Mouse (Mus musculus) hindbrain, embryonic 15.5 days (tissue): Measurements from ENCODE around the gene Eprs. TPM values are rescaled to one million over a fixed set of nuclear protein-coding genes. Genes with fewer than 3 reads are reported as not detected.

Experiments used
- ATAC-seq: fragments of 200-750 bp; cut with Nextera tagmentation; 2 replicates; pipeline ENCODE4 v1.8.0; 2017; ENCODE audit warnings: low read depth, moderate number of reproducible peaks, moderate TSS enrichment; ENCODE audit not compliant: low FRiP score
- H3K27ac ChIP-seq: fragments of 300-500 bp; sonication (generic); replicated peaks from 2 replicates; pipeline ENCODE4 v1.5.1; 2015; ENCODE audit warnings: mild to moderate bottlenecking, inconsistent platforms
- H3K27me3 ChIP-seq: fragments of 300-500 bp; sonication (generic); 2 replicates; pipeline ENCODE4 v1.6.1; 2015; ENCODE audit warnings: control low read depth, inconsistent platforms
- H3K36me3 ChIP-seq: fragments of 300-500 bp; sonication (generic); 2 replicates; pipeline ENCODE4 v1.6.1; 2015; ENCODE audit warnings: control low read depth, inconsistent platforms
- H3K4me1 ChIP-seq: fragments of 300-500 bp; sonication (generic); replicated peaks from 2 replicates; pipeline ENCODE4 v1.6.1; 2015; ENCODE audit warnings: control low read depth, inconsistent platforms
- H3K4me2 ChIP-seq: fragments of 300-500 bp; sonication (generic); 2 replicates; pipeline ENCODE4 v1.6.1; 2015; ENCODE audit warnings: moderate library complexity, mild to moderate bottlenecking, inconsistent platforms
- H3K4me3 ChIP-seq: fragments of 300-500 bp; sonication (generic); 2 replicates; pipeline ENCODE4 v1.5.1; 2015; ENCODE audit warnings: mild to moderate bottlenecking, inconsistent platforms
- H3K9ac ChIP-seq: fragments of 300-500 bp; sonication (generic); 2 replicates; pipeline ENCODE4 v1.6.1; 2015; ENCODE audit warnings: inconsistent platforms
- H3K9me3 ChIP-seq: fragments of 300-500 bp; sonication (generic); 2 replicates; pipeline ENCODE4 v1.6.1; 2016; ENCODE audit warnings: control low read depth, inconsistent platforms
- WGBS: fragments of 180-500 bp; shearing (Covaris S2); methylation state at CpG from one replicate; pipeline ENCODE4 v1.1.7; 2015; 5-methylcytosine and 5-hydroxymethylcytosine counted together
- polyA plus RNA-seq: library from polyadenylated mRNA; unstranded; fragments of >200 nt; fragmentation: Nextera tagmentation; extraction: Ambion mirVana; gene quantifications from 2 replicates; pipeline ENCODE4 v1.2.1, GENCODE M21; 2015

The Eprs gene
- polyA plus RNA-seq, 1 experiment from 2014 or later = 122 TPM

DNA sequence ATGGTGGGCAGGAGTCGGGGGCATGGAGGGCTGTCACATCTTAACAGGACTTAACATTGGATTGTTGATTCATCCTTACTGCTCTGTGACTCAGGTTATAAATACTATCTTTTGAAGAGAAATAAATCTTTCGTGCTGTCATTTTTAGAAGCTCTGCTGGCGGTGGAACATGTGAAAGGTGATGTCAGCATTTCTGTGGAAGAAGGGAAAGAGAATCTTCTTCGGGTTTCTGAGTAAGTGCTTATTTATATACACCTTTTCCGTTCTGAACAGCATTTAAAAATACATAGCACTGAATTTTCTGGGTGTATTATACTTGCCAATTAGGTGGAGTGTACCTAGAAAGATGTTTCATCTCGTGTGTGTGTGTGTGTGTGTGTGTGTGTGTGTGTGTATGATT is 4.5 kb downstream of the Eprs start:
- no peaks in the 10 kb centered on the region for H3K9me3 ChIP-seq
- H3K27me3 ChIP-seq = no peaks in the 10 kb centered on the region
- no peak overlapping the region for H3K4me2 ChIP-seq
- H3K4me1 ChIP-seq = peaks cover 20% of the 10 kb centered on the region
- no peak overlapping the region for H3K4me3 ChIP-seq
- 90% methylated on average over 6 of the region's 6 CpGs for WGBS
- H3K27ac ChIP-seq = no peak overlapping the region
- ATAC-seq = no peak
- H3K9ac ChIP-seq = no peak overlapping the region
- peaks cover 20% of the 10 kb centered on the region for H3K36me3 ChIP-seq

DNA sequence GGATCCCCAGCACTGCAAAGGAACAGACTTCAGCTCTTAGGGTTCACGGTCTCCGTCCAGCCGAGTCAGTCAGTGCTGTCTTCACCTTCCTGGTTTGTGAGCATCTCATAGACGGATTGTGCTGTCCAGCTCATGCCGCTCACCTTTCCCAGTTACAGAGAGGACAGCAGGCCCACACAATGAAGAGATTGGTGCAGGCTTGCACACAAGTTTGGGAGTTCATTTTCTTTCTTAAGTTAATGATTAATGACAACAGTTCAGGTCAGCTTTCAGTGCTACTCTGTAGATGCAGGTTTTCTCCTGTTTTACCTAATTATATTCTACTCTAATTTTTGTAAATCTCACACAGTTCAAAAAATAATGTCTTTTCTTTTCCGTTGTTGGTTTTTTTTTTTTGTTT is 7.1 kb downstream of the Eprs start:
- Histone ChIP-seq H3K9me3 (no peaks in the 10 kb centered on the region), H3K36me3 (peaks cover 42% of the 10 kb centered on the region), H3K27me3 (no peaks in the 10 kb centered on the region), H3K9ac (no peak overlapping the region), H3K4me2 (no peak overlapping the region), H3K27ac (no peak overlapping the region), H3K4me3 (no peak overlapping the region), H3K4me1 (peaks cover 7% of the 10 kb centered on the region)
- no peak for ATAC-seq
- WGBS = 96% methylated on average over 6 of the region's 6 CpGs

DNA sequence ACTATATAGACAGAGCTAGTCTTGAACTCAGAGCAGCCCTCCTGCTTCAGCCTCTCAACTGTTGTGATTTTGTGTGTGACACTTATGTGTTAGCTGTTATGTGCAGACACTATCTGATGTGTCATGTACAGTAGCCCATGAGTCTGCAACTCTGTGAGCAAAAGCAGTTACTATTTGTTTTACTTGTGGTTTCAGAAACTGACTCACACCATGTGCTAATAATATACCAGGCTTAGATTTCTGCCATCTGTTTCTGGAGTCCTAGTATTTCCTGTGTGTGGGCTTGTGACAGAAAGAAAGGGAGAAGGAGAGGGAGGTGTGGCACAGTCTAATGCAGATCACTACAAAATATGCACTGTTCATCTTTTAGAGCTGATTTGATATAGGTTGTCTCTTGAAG is 13.5 kb downstream of the Eprs start:
- Histone ChIP-seq H3K9me3 (no peaks in the 10 kb centered on the region), H3K9ac (no peak overlapping the region), H3K4me3 (no peak overlapping the region), H3K27ac (no peak overlapping the region), H3K4me1 (no peaks in the 10 kb centered on the region), H3K4me2 (no peak overlapping the region), H3K36me3 (peaks cover 82% of the 10 kb centered on the region), H3K27me3 (no peaks in the 10 kb centered on the region)
- no peak for ATAC-seq

DNA sequence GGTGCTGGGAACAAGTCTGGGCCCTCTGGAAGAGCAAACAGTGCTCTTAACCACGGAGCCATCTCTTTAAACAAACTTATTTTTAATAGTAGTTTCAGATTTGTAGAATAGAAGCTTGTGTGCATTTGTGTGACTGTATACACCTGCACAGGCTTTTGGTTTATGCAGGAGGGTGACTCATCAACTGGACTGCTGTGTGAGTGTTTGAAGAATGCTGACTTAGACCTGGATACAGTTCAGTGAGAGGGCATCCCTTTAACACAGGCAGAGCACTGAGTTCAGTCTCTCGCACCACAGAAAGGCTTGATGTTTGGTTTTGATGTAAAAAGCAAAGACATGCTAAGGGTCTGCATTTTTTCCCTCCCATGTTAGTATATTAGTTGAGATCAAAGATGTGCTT is 14.6 kb downstream of the Eprs start:
- H3K27ac ChIP-seq = no peak overlapping the region
- no peaks in the 10 kb centered on the region for H3K9me3 ChIP-seq
- peaks cover 81% of the 10 kb centered on the region for H3K36me3 ChIP-seq
- H3K4me1 ChIP-seq = no peaks in the 10 kb centered on the region
- ATAC-seq = no peak
- no peaks in the 10 kb centered on the region for H3K27me3 ChIP-seq
- H3K9ac ChIP-seq = no peak overlapping the region
- no peak overlapping the region for H3K4me3 ChIP-seq
- WGBS = 95% methylated on average over 2 of the region's 2 CpGs
- no peak overlapping the region for H3K4me2 ChIP-seq

DNA sequence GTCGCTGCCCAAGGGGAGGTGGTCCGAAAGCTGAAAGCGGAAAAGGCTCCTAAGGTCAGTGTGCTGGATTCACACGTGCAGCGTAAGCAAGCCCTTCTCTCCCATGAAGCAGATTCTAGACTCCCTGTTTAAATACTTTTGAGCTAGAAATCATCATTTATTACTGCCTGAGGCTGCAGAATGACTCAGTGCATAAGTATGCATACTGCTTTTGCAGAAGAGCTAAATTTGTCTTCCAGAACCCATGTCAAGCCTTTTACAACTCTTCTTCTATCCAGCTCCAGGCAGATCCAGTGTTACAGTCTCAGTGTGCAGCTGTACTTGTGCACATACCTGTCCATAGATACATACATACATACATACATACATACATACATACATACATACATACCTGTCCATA is 38.8 kb downstream of the Eprs start:
- no peak for ATAC-seq
- Histone ChIP-seq H3K4me1 (no peaks in the 10 kb centered on the region), H3K4me3 (no peak overlapping the region), H3K9me3 (no peaks in the 10 kb centered on the region), H3K36me3 (peaks cover 69% of the 10 kb centered on the region), H3K27me3 (no peaks in the 10 kb centered on the region), H3K27ac (no peak overlapping the region), H3K4me2 (no peak overlapping the region), H3K9ac (no peak overlapping the region)
- WGBS = 95% methylated on average over 5 of the region's 5 CpGs

DNA sequence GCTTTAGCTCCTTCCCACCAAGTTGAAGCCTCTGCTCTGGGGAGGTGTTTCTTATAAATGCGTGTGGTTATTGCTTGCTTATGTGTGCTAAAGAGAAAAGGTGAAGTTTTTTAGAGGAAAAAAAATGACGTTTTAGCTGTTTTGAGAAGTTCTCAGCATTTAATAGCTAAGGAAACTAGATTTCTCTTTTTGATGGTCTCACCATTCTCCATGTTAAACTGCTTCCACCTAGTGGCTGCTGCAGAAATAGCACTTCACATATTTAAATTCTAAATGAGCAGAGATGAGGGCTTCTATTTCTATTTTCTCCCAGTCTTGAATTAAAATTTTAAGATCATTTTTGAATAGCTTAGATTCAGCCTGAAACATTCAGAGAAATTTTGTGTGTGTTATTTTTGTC is 41.2 kb downstream of the Eprs start:
- no peak overlapping the region for H3K4me3 ChIP-seq
- H3K4me2 ChIP-seq = no peak overlapping the region
- H3K27ac ChIP-seq = no peak overlapping the region
- 41% methylated on average over 2 of the region's 2 CpGs for WGBS
- H3K4me1 ChIP-seq = no peaks in the 10 kb centered on the region
- H3K36me3 ChIP-seq = peaks cover 70% of the 10 kb centered on the region
- ATAC-seq = no peak
- no peak overlapping the region for H3K9ac ChIP-seq
- no peaks in the 10 kb centered on the region for H3K9me3 ChIP-seq
- H3K27me3 ChIP-seq = no peaks in the 10 kb centered on the region

DNA sequence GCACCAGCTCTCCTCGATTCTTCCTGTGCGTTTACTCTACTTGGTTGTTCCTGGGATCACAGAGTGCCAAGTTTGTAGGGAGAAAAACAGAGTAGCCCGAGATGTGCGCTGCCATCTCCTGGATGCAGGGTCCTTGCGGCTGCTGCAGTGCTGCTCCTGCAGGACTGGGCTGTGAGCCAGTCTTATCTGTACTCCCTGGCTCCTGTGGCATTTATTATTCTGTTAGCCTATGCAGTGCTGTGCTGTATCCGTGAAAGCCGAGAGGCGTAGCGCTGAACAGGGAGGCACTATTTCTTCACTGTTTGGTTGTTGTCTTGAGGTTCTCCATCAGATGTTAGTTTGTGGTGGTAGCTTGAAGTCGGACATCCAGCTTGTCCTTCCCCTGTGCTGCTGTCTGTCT is 43.1 kb downstream of the Eprs start:
- Histone ChIP-seq H3K4me2 (no peak overlapping the region), H3K9ac (no peak overlapping the region), H3K4me3 (no peak overlapping the region), H3K36me3 (peaks cover 67% of the 10 kb centered on the region), H3K27me3 (no peaks in the 10 kb centered on the region), H3K9me3 (no peaks in the 10 kb centered on the region), H3K4me1 (no peaks in the 10 kb centered on the region), H3K27ac (no peak overlapping the region)
- WGBS = 91% methylated on average over 10 of the region's 10 CpGs
- ATAC-seq = no peak

DNA sequence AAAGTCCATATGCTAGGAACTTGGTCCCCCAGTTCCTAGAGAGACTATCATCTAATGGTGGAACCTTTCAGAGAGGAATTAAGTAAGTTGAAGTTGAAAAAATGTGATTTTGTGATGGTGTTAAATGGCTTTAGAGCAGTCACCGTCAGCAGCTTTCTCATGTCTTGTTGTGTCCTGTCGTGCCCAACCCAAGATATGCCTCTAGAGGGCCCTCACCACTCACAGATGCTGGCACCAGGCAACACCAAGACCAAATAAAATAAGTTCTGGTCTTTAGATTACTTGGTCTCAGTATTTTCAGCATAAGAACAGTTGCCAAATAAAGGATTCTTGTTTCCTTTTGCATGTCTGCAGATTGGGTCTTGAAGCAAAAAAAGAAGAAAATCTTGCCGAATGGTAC is 47.0 kb downstream of the Eprs start:
- Histone ChIP-seq H3K4me2 (no peak overlapping the region), H3K9ac (no peak overlapping the region), H3K9me3 (no peaks in the 10 kb centered on the region), H3K36me3 (peaks cover 76% of the 10 kb centered on the region), H3K27me3 (no peaks in the 10 kb centered on the region), H3K4me3 (no peak overlapping the region), H3K27ac (no peak overlapping the region), H3K4me1 (no peaks in the 10 kb centered on the region)
- no peak for ATAC-seq
- WGBS = 78% methylated on average over 3 of the region's 3 CpGs

DNA sequence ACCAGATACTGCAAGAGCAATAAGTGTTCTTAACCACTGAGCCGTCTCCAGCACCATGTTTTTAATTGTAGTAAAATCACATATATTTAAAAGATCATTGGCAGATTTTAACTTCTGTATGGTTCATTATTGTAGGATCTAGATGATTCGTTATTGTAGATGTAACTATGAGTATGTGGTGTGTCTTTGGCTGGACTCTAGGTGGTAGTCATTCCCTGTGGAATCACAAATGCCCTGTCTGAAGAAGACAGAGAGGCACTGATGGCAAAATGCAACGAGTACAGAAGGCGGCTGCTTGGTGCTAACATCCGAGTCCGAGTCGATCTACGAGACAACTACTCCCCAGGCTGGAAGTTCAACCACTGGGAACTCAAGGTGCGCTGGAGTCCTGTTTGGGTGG is 55.2 kb downstream of the Eprs start:
- 89% methylated on average over 9 of the region's 9 CpGs for WGBS
- no peak for ATAC-seq

DNA sequence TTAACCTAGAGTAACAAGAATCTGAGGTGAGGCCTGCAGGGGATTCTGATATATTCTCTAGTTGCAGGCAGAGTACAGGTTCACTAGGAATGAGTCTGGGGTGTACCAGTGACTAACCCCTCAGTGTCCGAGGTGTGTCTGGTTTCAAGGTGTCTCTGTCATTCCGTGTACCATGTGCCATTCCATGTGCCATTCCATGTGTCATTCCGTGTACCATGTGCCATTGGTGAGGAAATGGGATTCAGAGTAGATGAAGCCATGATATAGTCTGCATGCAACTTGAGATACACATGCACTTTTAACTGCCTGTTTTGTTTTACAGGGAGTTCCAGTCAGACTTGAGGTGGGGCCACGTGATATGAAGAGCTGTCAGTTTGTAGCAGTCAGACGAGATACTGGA is 57.0 kb downstream of the Eprs start:
- H3K36me3 ChIP-seq = peaks cover 71% of the 10 kb centered on the region
- H3K4me3 ChIP-seq = no peak overlapping the region
- no peak for ATAC-seq
- no peak overlapping the region for H3K27ac ChIP-seq
- H3K4me1 ChIP-seq = no peaks in the 10 kb centered on the region
- H3K9me3 ChIP-seq = no peaks in the 10 kb centered on the region
- WGBS = 95% methylated on average over 5 of the region's 5 CpGs
- H3K4me2 ChIP-seq = no peak overlapping the region
- no peaks in the 10 kb centered on the region for H3K27me3 ChIP-seq
- H3K9ac ChIP-seq = no peak overlapping the region

More for the DNA sequence above, 55.2 kb downstream of the Eprs start:
- Histone ChIP-seq H3K4me2 (no peak overlapping the region), H3K9me3 (no peaks in the 10 kb centered on the region), H3K27me3 (no peaks in the 10 kb centered on the region), H3K4me3 (no peak overlapping the region), H3K4me1 (no peaks in the 10 kb centered on the region), H3K27ac (no peak overlapping the region), H3K9ac (no peak overlapping the region), H3K36me3 (peaks cover 74% of the 10 kb centered on the region)

DNA sequence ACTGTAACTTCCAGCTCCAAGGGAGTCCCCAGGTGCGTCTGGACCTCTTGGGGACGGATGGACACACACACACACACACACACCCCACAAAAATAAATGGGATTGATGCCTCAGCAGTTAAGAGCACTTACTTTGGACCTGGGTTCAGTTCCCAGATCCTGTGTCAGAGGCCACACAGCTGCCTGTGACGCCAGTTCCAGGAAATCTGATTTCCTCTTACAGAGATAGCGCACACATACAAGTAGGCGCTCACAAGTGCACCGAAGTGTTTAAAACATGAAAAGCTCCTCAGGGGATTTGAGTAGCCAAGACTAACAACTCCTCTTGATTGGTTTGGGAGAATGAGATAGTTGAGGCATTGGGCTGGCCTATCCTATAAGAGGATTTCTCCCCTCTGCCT is 57.9 kb downstream of the Eprs start:
- no peaks in the 10 kb centered on the region for H3K4me1 ChIP-seq
- H3K9me3 ChIP-seq = no peaks in the 10 kb centered on the region
- whole genome bisulfite sequencing = 96% methylated on average over 6 of the region's 6 CpGs
- no peak overlapping the region for H3K27ac ChIP-seq
- H3K4me2 ChIP-seq = no peak overlapping the region
- no peaks in the 10 kb centered on the region for H3K27me3 ChIP-seq
- H3K9ac ChIP-seq = no peak overlapping the region
- H3K4me3 ChIP-seq = no peak overlapping the region
- peaks cover 70% of the 10 kb centered on the region for H3K36me3 ChIP-seq
- ATAC-seq = no peak

DNA sequence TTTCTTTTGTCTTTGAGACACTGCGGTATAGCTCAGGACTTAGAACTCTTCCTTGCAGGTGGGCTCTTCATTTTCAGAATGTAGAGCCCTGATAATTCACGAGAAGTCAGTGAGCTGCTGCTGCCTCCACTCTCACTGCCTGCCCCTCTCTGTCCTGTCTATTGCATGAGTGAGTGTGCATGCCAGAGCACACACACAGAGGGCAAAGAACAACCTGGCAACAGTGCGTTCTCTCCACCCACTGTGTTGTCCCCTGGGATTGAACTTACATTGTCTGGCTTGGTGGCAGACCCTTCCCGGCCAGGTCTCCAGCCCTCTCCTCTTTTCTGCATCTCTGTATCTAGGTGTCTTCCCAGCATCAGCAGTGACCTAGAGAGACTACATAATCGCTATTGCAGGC is 63.7 kb downstream of the Eprs start:
- 92% methylated on average over 5 of the region's 5 CpGs for WGBS
- H3K9me3 ChIP-seq = no peaks in the 10 kb centered on the region
- no peak for ATAC-seq
- no peaks in the 10 kb centered on the region for H3K27me3 ChIP-seq
- H3K4me2 ChIP-seq = no peak overlapping the region
- peaks cover 54% of the 10 kb centered on the region for H3K36me3 ChIP-seq
- no peak overlapping the region for H3K4me3 ChIP-seq
- H3K9ac ChIP-seq = no peak overlapping the region
- H3K27ac ChIP-seq = no peak overlapping the region
- H3K4me1 ChIP-seq = no peaks in the 10 kb centered on the region

DNA sequence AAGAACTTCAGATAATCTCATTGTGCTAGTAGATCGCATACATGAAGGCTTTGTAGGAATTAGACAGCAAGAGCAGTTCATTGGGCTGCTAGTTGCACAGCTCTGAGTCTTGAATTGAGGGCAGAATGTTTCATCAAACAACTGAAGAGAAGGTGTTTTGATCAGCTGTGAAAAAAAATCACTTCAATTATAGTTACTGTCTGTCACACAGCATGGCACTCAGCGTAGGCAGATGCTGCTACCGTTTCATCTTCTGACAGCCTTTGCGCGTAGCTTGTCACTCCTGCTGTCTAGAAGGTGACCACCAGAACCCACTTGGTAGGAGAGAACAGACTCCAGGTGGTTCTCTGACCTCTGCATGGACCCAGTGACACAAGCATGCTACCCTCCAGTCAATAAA is 67.6 kb downstream of the Eprs start:
- H3K9me3 ChIP-seq = no peaks in the 10 kb centered on the region
- no peak overlapping the region for H3K27ac ChIP-seq
- H3K4me1 ChIP-seq = no peaks in the 10 kb centered on the region
- H3K4me3 ChIP-seq = no peak overlapping the region
- H3K36me3 ChIP-seq = peaks cover 30% of the 10 kb centered on the region
- WGBS = 79% methylated on average over 5 of the region's 5 CpGs
- no peak overlapping the region for H3K4me2 ChIP-seq
- no peaks in the 10 kb centered on the region; the same call in 1 of the 2 replicates for H3K27me3 ChIP-seq
- ATAC-seq = no peak
- no peak overlapping the region for H3K9ac ChIP-seq
